Mouse (Mus musculus): ENCODE measurements around the gene Gm17428. TPM values are rescaled to one million over a fixed set of nuclear protein-coding genes. Genes with fewer than 3 reads are reported as not detected.

Gene Gm17428
- total and polyA plus RNA-seq, 3 experiments, result not detected

GRCm38 (mm10) chr14:55025527-55025926 lies 48.8 kb downstream of the Gm17428 start:
- no peak overlapping the region for H3K4me3 ChIP-seq (replicated peaks in 1 of 3; ENCODE audit: low read depth in 2 of 3, low read length in 2 of 3, poor library complexity in 1 of 3)
- no peak overlapping the region for H3K9ac ChIP-seq (ENCODE audit: insufficient read depth, low read depth)
- dilution Hi-C loops (cut with MboI; ENCODE audit: extremely low pct_ligation_motif_present, extremely low pct_unique_long_range_greater_than_20kb, low sequenced_read_pairs) (no loop called here), in situ Hi-C loops (cut with MboI; ENCODE audit: low pct_ligation_motif_present, low pct_unique_long_range_greater_than_20kb, low sequenced_read_pairs) (no loop called here)
- H3K9me3 ChIP-seq (replicated peaks; ENCODE audit: low read length), result no peaks in the 10 kb centered on the region
- peaks cover 49 to 61% of the 10 kb centered on the region in 2 experiments for H3K36me3 ChIP-seq (replicated peaks in 1 of 2; ENCODE audit: control insufficient read depth in 1 of 2, insufficient read depth in 1 of 2, low read length in 1 of 2)
- no peak for DNase-seq (ENCODE audit: extremely low read depth)
- H3K4me2 ChIP-seq (ENCODE audit: insufficient read depth, low read depth, poor library complexity, severe bottlenecking), result no peak overlapping the region
- TF ChIP-seq TCF12 (IDR thresholded peaks at IDR 0.05; ENCODE audit: low read depth, low read length), result no peak
- no peak for TF ChIP-seq USF1 (IDR thresholded peaks at IDR 0.05; ENCODE audit: low read depth, low read length)
- peak in 1 of 2 experiments; percentile 59; a peak in 2 of 4 replicates for TF ChIP-seq CTCF (conservative IDR thresholded peaks at IDR 0.05 in 1 of 2, IDR thresholded peaks at IDR 0.05 in 1 of 2; ENCODE audit: low read depth in 2 of 2, low read length in 2 of 2)
- H3K27me3 ChIP-seq (replicated peaks), result no peaks in the 10 kb centered on the region
- no peaks in the 10 kb centered on the region for H3K4me1 ChIP-seq (ENCODE audit: control insufficient read depth in 1 of 2, insufficient read depth in 2 of 2)
- H3K27ac ChIP-seq (ENCODE audit: insufficient read depth, low read depth), result no peak overlapping the region
- no peaks in the 10 kb centered on the region for H3K79me2 ChIP-seq (replicated peaks; ENCODE audit: control insufficient read depth, extremely low read depth, insufficient read depth, poor library complexity, severe bottlenecking)

Other genes with a start within 250 kb of the Gm17428 start
- 0.08 and 0.13 TPM in 2 replicates for gene Slc7a8, start 195.0 kb upstream of the Gm17428 start, total RNA-seq (2012; rRNA removed)
- not detected in 2 replicates for gene Slc7a8, start 195.0 kb upstream of the Gm17428 start, total RNA-seq (2014; rRNA removed)
- 0.16 and 0.17 TPM in 2 replicates for gene Slc7a8, start 195.0 kb upstream of the Gm17428 start, polyA plus RNA-seq (2012; ENCODE audit: insufficient read length, low read depth)
- gene Rnf212b, start 162.8 kb upstream of the Gm17428 start, total RNA-seq (2012; rRNA removed), result not detected in 2 replicates
- gene Rnf212b, start 162.8 kb upstream of the Gm17428 start, total RNA-seq (2014; rRNA removed), result not detected in 2 replicates
- gene Rnf212b, start 162.8 kb upstream of the Gm17428 start, polyA plus RNA-seq (2012; ENCODE audit: insufficient read length, low read depth), result not detected in 2 replicates
- gene Homez, start 106.0 kb upstream of the Gm17428 start, total RNA-seq (2012; rRNA removed), result 2.3 and 3.7 TPM in 2 replicates
- gene Homez, start 106.0 kb upstream of the Gm17428 start, total RNA-seq (2014; rRNA removed), result 3.5 TPM in 2 replicates
- gene Homez, start 106.0 kb upstream of the Gm17428 start, polyA plus RNA-seq (2012; ENCODE audit: insufficient read length, low read depth), result 2.3 and 7.2 TPM in 2 replicates
- gene Ppp1r3e, start 99.4 kb upstream of the Gm17428 start, total RNA-seq (2012; rRNA removed), result 1.3 and 1.6 TPM in 2 replicates
- gene Ppp1r3e, start 99.4 kb upstream of the Gm17428 start, total RNA-seq (2014; rRNA removed), result 0.51 and 0.55 TPM in 2 replicates
- 1.2 and 1.4 TPM in 2 replicates for gene Ppp1r3e, start 99.4 kb upstream of the Gm17428 start, polyA plus RNA-seq (2012; ENCODE audit: insufficient read length, low read depth)
- 4.8 and 6.2 TPM in 2 replicates for gene Bcl2l2, start 93.6 kb upstream of the Gm17428 start, total RNA-seq (2012; rRNA removed)
- 0.32 and 0.50 TPM in 2 replicates for gene Bcl2l2, start 93.6 kb upstream of the Gm17428 start, total RNA-seq (2014; rRNA removed)
- gene Bcl2l2, start 93.6 kb upstream of the Gm17428 start, polyA plus RNA-seq (2012; ENCODE audit: insufficient read length, low read depth), result 0.46 and 0.76 TPM in 2 replicates
- gene Gm20521, start 93.5 kb upstream of the Gm17428 start, total RNA-seq (2012; rRNA removed), result 0.13 TPM in 1 of 2 replicates, not detected in the other
- gene Gm20521, start 93.5 kb upstream of the Gm17428 start, total RNA-seq (2014; rRNA removed), result not detected in 2 replicates
- not detected in 2 replicates for gene Gm20521, start 93.5 kb upstream of the Gm17428 start, polyA plus RNA-seq (2012; ENCODE audit: insufficient read length, low read depth)
- gene Pabpn1, start 84.4 kb upstream of the Gm17428 start, total RNA-seq (2012; rRNA removed), result 56.8 and 73.7 TPM in 2 replicates
- 85.5 and 88.0 TPM in 2 replicates for gene Pabpn1, start 84.4 kb upstream of the Gm17428 start, total RNA-seq (2014; rRNA removed)
- gene Pabpn1, start 84.4 kb upstream of the Gm17428 start, polyA plus RNA-seq (2012; ENCODE audit: insufficient read length, low read depth), result 275 and 302 TPM in 2 replicates
- 0.71 and 1.1 TPM in 2 replicates for gene Slc22a17, start 63.8 kb upstream of the Gm17428 start, total RNA-seq (2012; rRNA removed)
- 0.04 and 0.16 TPM in 2 replicates for gene Slc22a17, start 63.8 kb upstream of the Gm17428 start, total RNA-seq (2014; rRNA removed)
- 0.15 and 0.34 TPM in 2 replicates for gene Slc22a17, start 63.8 kb upstream of the Gm17428 start, polyA plus RNA-seq (2012; ENCODE audit: insufficient read length, low read depth)
- not detected in 2 replicates for gene Efs, start 50.8 kb upstream of the Gm17428 start, total RNA-seq (2012; rRNA removed)
- gene Efs, start 50.8 kb upstream of the Gm17428 start, total RNA-seq (2014; rRNA removed), result not detected in 2 replicates
- gene Efs, start 50.8 kb upstream of the Gm17428 start, polyA plus RNA-seq (2012; ENCODE audit: insufficient read length, low read depth), result not detected in 2 replicates
- gene Il25, start 44.2 kb upstream of the Gm17428 start, total RNA-seq (2012; rRNA removed), result not detected in 2 replicates
- not detected in 2 replicates for gene Il25, start 44.2 kb upstream of the Gm17428 start, total RNA-seq (2014; rRNA removed)
- not detected in 2 replicates for gene Il25, start 44.2 kb upstream of the Gm17428 start, polyA plus RNA-seq (2012; ENCODE audit: insufficient read length, low read depth)
- gene Cmtm5, start 40.7 kb upstream of the Gm17428 start, total RNA-seq (2012; rRNA removed), result not detected in 2 replicates
- not detected in 2 replicates for gene Cmtm5, start 40.7 kb upstream of the Gm17428 start, total RNA-seq (2014; rRNA removed)
- not detected in 2 replicates for gene Cmtm5, start 40.7 kb upstream of the Gm17428 start, polyA plus RNA-seq (2012; ENCODE audit: insufficient read length, low read depth)
- gene Myh6, start 10.0 kb upstream of the Gm17428 start, total RNA-seq (2012; rRNA removed), result 0.21 and 0.98 TPM in 2 replicates
- 0.04 and 0.16 TPM in 2 replicates for gene Myh6, start 10.0 kb upstream of the Gm17428 start, total RNA-seq (2014; rRNA removed)
- gene Myh6, start 10.0 kb upstream of the Gm17428 start, polyA plus RNA-seq (2012; ENCODE audit: insufficient read length, low read depth), result 1.3 and 1.5 TPM in 2 replicates
- gene Myh7, start 17.7 kb downstream of the Gm17428 start, total RNA-seq (2012; rRNA removed), result 0.08 TPM in 2 replicates
- not detected in 2 replicates for gene Myh7, start 17.7 kb downstream of the Gm17428 start, total RNA-seq (2014; rRNA removed)
- gene Myh7, start 17.7 kb downstream of the Gm17428 start, polyA plus RNA-seq (2012; ENCODE audit: insufficient read length, low read depth), result 0.57 TPM in 1 of 2 replicates, not detected in the other
- gene Ngdn, start 38.5 kb downstream of the Gm17428 start, total RNA-seq (2012; rRNA removed), result 77.9 and 90.7 TPM in 2 replicates
- gene Ngdn, start 38.5 kb downstream of the Gm17428 start, total RNA-seq (2014; rRNA removed), result 111 and 128 TPM in 2 replicates
- gene Ngdn, start 38.5 kb downstream of the Gm17428 start, polyA plus RNA-seq (2012; ENCODE audit: insufficient read length, low read depth), result 75.4 and 79.0 TPM in 2 replicates
- 0.34 and 0.59 TPM in 2 replicates for gene Zfhx2, start 115.4 kb downstream of the Gm17428 start, total RNA-seq (2012; rRNA removed)
- gene Zfhx2, start 115.4 kb downstream of the Gm17428 start, total RNA-seq (2014; rRNA removed), result 0.03 and 0.07 TPM in 2 replicates
- gene Zfhx2, start 115.4 kb downstream of the Gm17428 start, polyA plus RNA-seq (2012; ENCODE audit: insufficient read length, low read depth), result 0.29 and 0.30 TPM in 2 replicates
- 3.7 and 4.0 TPM in 2 replicates for gene Thtpa, start 117.9 kb downstream of the Gm17428 start, total RNA-seq (2012; rRNA removed)
- 9.0 and 9.4 TPM in 2 replicates for gene Thtpa, start 117.9 kb downstream of the Gm17428 start, total RNA-seq (2014; rRNA removed)
- gene Thtpa, start 117.9 kb downstream of the Gm17428 start, polyA plus RNA-seq (2012; ENCODE audit: insufficient read length, low read depth), result 5.5 and 6.7 TPM in 2 replicates
- gene Ap1g2, start 129.7 kb downstream of the Gm17428 start, total RNA-seq (2012; rRNA removed), result 23.4 and 28.5 TPM in 2 replicates
- gene Ap1g2, start 129.7 kb downstream of the Gm17428 start, total RNA-seq (2014; rRNA removed), result 16.2 and 18.3 TPM in 2 replicates
- gene Ap1g2, start 129.7 kb downstream of the Gm17428 start, polyA plus RNA-seq (2012; ENCODE audit: insufficient read length, low read depth), result 59.1 and 64.8 TPM in 2 replicates
- gene Jph4, start 140.0 kb downstream of the Gm17428 start, total RNA-seq (2012; rRNA removed), result not detected in 2 replicates
- gene Jph4, start 140.0 kb downstream of the Gm17428 start, total RNA-seq (2014; rRNA removed), result not detected in 2 replicates
- not detected in 2 replicates for gene Jph4, start 140.0 kb downstream of the Gm17428 start, polyA plus RNA-seq (2012; ENCODE audit: insufficient read length, low read depth)
- gene Dhrs2, start 245.1 kb downstream of the Gm17428 start, total RNA-seq (2012; rRNA removed), result not detected in 2 replicates
- not detected in 2 replicates for gene Dhrs2, start 245.1 kb downstream of the Gm17428 start, total RNA-seq (2014; rRNA removed)
- not detected in 2 replicates for gene Dhrs2, start 245.1 kb downstream of the Gm17428 start, polyA plus RNA-seq (2012; ENCODE audit: insufficient read length, low read depth)

Data from CH12.LX (cell line).